Comparison of ENCODE assay signal across 7 mouse cellular contexts in genomic region chr17:34295891-34296794, GRCm38 (mm10). TPM values are rescaled to one million over a fixed set of nuclear protein-coding genes. Genes with fewer than 3 reads are reported as not detected.
DNase-seq lines count a peak whose midpoint lies in the region; ATAC-seq lines count a peak whose summit lies in the region.

No protein-coding gene starts in this region.

- DNase-seq in Muller cell, postnatal 12 days (ENCODE audit: inconsistent ontology term): peak; percentile 81
- peak; percentile 35 for DNase-seq in hindbrain, embryonic 10.5 days (ENCODE audit: low spot score)
- peak; percentile 37 for DNase-seq in layer of hippocampus, postnatal 10 days (ENCODE audit: low spot score in 2 of 2)
- DNase-seq in skeletal muscle tissue, adult 2 months (ENCODE audit: low read depth, low spot score): peak; percentile 78

- WGBS in embryonic facial prominence, embryonic 15.5 days: 17% methylated on average over 23 of the region's 23 CpGs
- 23% methylated on average over 23 of the region's 23 CpGs for WGBS in hindbrain, embryonic 10.5 days

- no peaks in the 10 kb centered on the region for H3K36me3 ChIP-seq in embryonic facial prominence, embryonic 15.5 days
- H3K36me3 ChIP-seq in hindbrain, embryonic 10.5 days: no peaks in the 10 kb centered on the region

- H3K4me1 ChIP-seq in embryonic facial prominence, embryonic 15.5 days: 0 out of 2 replicates have a peak, but pooled peaks cover 9% of the 10 kb centered on the region
- H3K4me1 ChIP-seq in hindbrain, embryonic 10.5 days (replicated peaks): peaks cover 3% of the 10 kb centered on the region; the same call in 1 of the 2 replicates

- ATAC-seq in CD4-positive, CD25-positive, alpha-beta regulatory T cell, adult 4 months: peak; percentile 82
- peak; percentile 68; the same call in 1 of the 2 replicates for ATAC-seq in embryonic facial prominence, embryonic 15.5 days (ENCODE audit: insufficient number of reproducible peaks, low FRiP score, low TSS enrichment, low read depth)
- ATAC-seq in megakaryocyte, adult 5-6 weeks (ENCODE audit: poor library complexity, severe bottlenecking): peak; percentile 55

- no peaks in the 10 kb centered on the region for H3K9me3 ChIP-seq in embryonic facial prominence, embryonic 15.5 days (replicated peaks)
- no peaks in the 10 kb centered on the region for H3K9me3 ChIP-seq in hindbrain, embryonic 10.5 days

- H3K4me2 ChIP-seq in embryonic facial prominence, embryonic 15.5 days (replicated peaks): peak overlapping the region; percentile 47

- H3K27ac ChIP-seq in embryonic facial prominence, embryonic 15.5 days (replicated peaks): no peak overlapping the region
- no peak overlapping the region for H3K27ac ChIP-seq in hindbrain, embryonic 10.5 days

- H3K27me3 ChIP-seq in embryonic facial prominence, embryonic 15.5 days: no peaks in the 10 kb centered on the region
- H3K27me3 ChIP-seq in hindbrain, embryonic 10.5 days (ENCODE audit: insufficient read depth, poor library complexity, severe bottlenecking): peaks cover 10% of the 10 kb centered on the region

- H3K4me3 ChIP-seq in embryonic facial prominence, embryonic 15.5 days (replicated peaks): peak overlapping the region; percentile 35
- H3K4me3 ChIP-seq in hindbrain, embryonic 10.5 days: peak overlapping the region; percentile 47

- H3K9ac ChIP-seq in embryonic facial prominence, embryonic 15.5 days: no peak overlapping the region

RNA-seq across cellular contexts. Expression of gene H2-Aa, which starts 8.5 kb away (rescaled TPM):
- polyA plus RNA-seq in CD4-positive, CD25-positive, alpha-beta regulatory T cell, adult 4 months (2017; shearing (Covaris generic)): 100 to 1,000 TPM in 1 of 2 experiments, 10 to 100 TPM in 1; 11.3 to 101 TPM
- polyA plus RNA-seq in embryonic facial prominence, embryonic 15.5 days (2015; fragmentation: Nextera tagmentation; extraction: Ambion mirVana): 2.7 and 4.6 TPM in 2 replicates
- polyA plus RNA-seq in hindbrain, embryonic 10.5 days (2016; fragmentation: Nextera tagmentation; extraction: Ambion mirVana): not detected in 2 replicates
- under 1 TPM; 0.64 to 0.69 TPM for total RNA-seq in layer of hippocampus, postnatal 10 days (2021)
- 193 and 213 TPM in 2 replicates for total RNA-seq in megakaryocyte, adult 5-6 weeks (2015)
- 91.8 and 109 TPM in 2 replicates for total RNA-seq in megakaryocyte, adult 5-6 weeks (2017)

RNA-seq across cellular contexts. Expression of gene H2-Eb1, which starts 9.5 kb away (rescaled TPM):
- 10 to 100 TPM; 12.7 to 77.2 TPM for polyA plus RNA-seq in CD4-positive, CD25-positive, alpha-beta regulatory T cell, adult 4 months (2017; shearing (Covaris generic))
- 3.6 and 5.0 TPM in 2 replicates for polyA plus RNA-seq in embryonic facial prominence, embryonic 15.5 days (2015; fragmentation: Nextera tagmentation; extraction: Ambion mirVana)
- polyA plus RNA-seq in hindbrain, embryonic 10.5 days (2016; fragmentation: Nextera tagmentation; extraction: Ambion mirVana): 1.0 and 1.3 TPM in 2 replicates
- 1 to 10 TPM; 1.3 to 2.3 TPM for total RNA-seq in layer of hippocampus, postnatal 10 days (2021)
- total RNA-seq in megakaryocyte, adult 5-6 weeks (2015): 35.4 and 38.0 TPM in 2 replicates
- 72.9 and 114 TPM in 2 replicates for total RNA-seq in megakaryocyte, adult 5-6 weeks (2017)

RNA-seq across cellular contexts. Expression of gene H2-Eb2, which starts 29.3 kb away (rescaled TPM):
- polyA plus RNA-seq in CD4-positive, CD25-positive, alpha-beta regulatory T cell, adult 4 months (2017; shearing (Covaris generic)): under 1 TPM in 1 of 2 experiments, not detected in 1; 0.18 TPM
- not detected in 2 replicates for polyA plus RNA-seq in embryonic facial prominence, embryonic 15.5 days (2015; fragmentation: Nextera tagmentation; extraction: Ambion mirVana)
- polyA plus RNA-seq in hindbrain, embryonic 10.5 days (2016; fragmentation: Nextera tagmentation; extraction: Ambion mirVana): not detected in 2 replicates
- not detected for total RNA-seq in layer of hippocampus, postnatal 10 days (2021)
- total RNA-seq in megakaryocyte, adult 5-6 weeks (2015): 0.07 and 0.25 TPM in 2 replicates
- not detected in 2 replicates for total RNA-seq in megakaryocyte, adult 5-6 weeks (2017)

RNA-seq across cellular contexts. Expression of gene H2-Ab1, which starts 38.7 kb away (rescaled TPM):
- 10 to 100 TPM in 1 of 2 experiments, 1 to 10 TPM in 1; 8.9 to 77.0 TPM for polyA plus RNA-seq in CD4-positive, CD25-positive, alpha-beta regulatory T cell, adult 4 months (2017; shearing (Covaris generic))
- 10.8 and 11.7 TPM in 2 replicates for polyA plus RNA-seq in embryonic facial prominence, embryonic 15.5 days (2015; fragmentation: Nextera tagmentation; extraction: Ambion mirVana)
- 4.7 and 5.3 TPM in 2 replicates for polyA plus RNA-seq in hindbrain, embryonic 10.5 days (2016; fragmentation: Nextera tagmentation; extraction: Ambion mirVana)
- 1 to 10 TPM; 1.6 to 1.8 TPM for total RNA-seq in layer of hippocampus, postnatal 10 days (2021)
- total RNA-seq in megakaryocyte, adult 5-6 weeks (2015): 145 and 162 TPM in 2 replicates
- 136 and 181 TPM in 2 replicates for total RNA-seq in megakaryocyte, adult 5-6 weeks (2017)

RNA-seq across cellular contexts. Expression of gene H2-Ob, which starts 57.4 kb away (rescaled TPM):
- 100 to 1,000 TPM in 1 of 2 experiments, 10 to 100 TPM in 1; 81.1 to 105 TPM for polyA plus RNA-seq in CD4-positive, CD25-positive, alpha-beta regulatory T cell, adult 4 months (2017; shearing (Covaris generic))
- polyA plus RNA-seq in embryonic facial prominence, embryonic 15.5 days (2015; fragmentation: Nextera tagmentation; extraction: Ambion mirVana): 0.17 and 0.43 TPM in 2 replicates
- polyA plus RNA-seq in hindbrain, embryonic 10.5 days (2016; fragmentation: Nextera tagmentation; extraction: Ambion mirVana): 0.24 TPM in 1 of 2 replicates, not detected in the other
- under 1 TPM; 0.18 to 0.33 TPM for total RNA-seq in layer of hippocampus, postnatal 10 days (2021)
- total RNA-seq in megakaryocyte, adult 5-6 weeks (2015): 4.2 and 4.7 TPM in 2 replicates
- 2.4 and 2.5 TPM in 2 replicates for total RNA-seq in megakaryocyte, adult 5-6 weeks (2017)
